Mouse (Mus musculus) spleen, postnatal 36 days (tissue): ENCODE measurements at regions not wholly inside any gene's neighbourhood (a gene's known extent, or its start where the extent isn't known, plus 50 kb on each side); places are given as distances from the start of the nearest gene placed in this dataset.

Experiments
- DNase-seq, 2 experiments: peaks; one replicate each; pipeline ENCODE4 v3.0.0; 2022; ENCODE audit warnings: low spot score in 2 of 2, mixed read lengths in 1 of 2

DNA sequence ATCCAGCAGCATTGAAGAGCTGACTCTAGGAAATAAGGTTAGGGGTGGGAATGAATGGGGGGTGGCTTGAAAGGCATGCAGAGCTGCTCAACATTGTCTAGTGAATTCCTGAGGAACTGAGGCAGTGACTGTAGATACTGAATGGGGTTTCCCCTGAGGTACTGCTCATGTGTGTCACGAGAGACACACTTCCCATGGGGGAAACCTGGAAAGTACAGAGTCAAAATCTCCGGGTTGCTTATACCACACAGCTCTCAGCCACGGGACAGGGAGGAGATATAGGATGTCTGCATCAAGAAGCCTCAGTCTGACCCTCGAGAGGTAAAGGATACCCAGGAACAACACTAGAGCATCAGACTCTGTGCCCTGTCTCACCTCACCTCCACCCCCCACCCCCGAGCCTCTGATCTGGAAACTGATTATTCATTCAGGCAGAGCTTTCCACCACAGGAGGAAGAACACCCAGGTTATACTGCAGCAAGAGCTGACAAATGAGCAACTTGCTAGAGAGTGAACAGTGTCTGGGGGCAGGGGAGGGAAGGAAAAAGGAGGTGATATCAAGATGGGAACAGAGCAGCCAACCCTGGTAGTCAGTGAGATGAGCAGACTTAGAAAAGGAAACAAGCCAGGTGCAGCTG is 102.3 kb upstream of the Nfe2l3 start:
- no peak for DNase-seq

DNA sequence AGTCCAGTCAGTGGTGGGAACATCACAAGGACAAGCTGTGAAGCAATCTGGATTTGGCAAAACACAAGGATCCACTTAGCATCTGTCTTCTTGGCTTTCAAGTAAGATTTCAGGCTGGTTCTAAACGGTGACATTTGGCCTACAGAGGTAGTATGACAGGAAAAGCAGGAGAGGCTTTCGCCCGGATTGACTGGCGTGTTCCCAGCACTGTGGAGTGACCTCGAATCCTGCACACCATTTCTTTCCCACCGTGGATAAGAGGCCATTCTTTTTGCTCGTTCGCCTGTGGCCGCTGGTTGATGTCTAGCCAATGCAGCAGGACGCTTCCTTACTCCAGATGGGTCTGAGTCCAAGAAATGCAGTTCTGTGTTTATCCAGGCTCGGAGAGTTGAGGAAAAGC is 99.6 kb upstream of the Nfe2l3 start:
- no peak for DNase-seq

DNA sequence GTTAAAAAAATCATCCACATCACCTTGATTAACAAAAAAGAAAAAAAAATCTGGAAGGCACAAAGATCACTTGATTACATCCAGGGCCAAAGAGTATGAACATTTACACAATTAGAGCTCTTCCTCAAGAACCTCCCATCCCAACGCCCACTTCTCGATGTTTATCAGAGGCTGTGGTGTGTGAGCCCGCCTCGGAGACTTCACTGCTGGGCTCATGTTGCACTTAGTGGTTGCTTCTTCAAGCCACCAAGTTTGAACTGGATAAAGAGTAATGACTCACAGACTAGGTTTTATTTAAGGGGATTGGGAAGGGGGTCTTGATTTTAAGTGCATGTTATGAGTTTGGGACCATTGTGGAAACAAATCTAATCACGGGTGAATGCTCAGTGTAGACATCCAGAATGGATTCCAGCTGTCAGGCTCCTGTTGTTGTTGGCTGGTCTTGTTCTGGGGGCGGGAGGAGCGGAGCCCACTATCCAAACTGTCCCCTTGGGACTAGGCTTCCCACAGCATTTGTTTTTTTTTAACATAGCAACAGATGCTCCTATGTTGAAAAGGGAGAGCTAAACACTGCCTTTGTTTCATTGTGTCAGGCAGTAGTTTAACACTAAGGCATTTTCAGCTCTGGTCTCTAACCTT is 98.6 kb upstream of the Nfe2l3 start:
- DNase-seq: no peak

DNA sequence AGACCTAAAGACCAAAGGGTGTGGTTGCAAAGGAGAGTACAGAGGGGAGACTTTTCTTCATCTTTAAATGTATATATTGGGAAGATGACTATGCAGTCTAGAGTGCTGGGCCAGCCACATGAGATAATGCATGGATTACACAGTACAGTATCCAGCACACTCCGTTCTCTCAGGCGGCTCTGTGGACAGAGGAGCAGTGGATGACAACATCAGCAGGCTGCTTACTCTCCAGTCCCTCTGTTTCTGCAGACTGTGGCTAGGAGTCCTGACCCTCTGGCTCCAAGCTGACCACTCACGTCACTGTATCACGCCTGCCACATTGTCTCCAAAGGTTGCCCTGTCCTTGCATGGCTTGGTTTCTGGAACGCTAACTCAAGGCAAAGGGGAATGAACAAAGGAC is 97.2 kb upstream of the Nfe2l3 start:
- DNase-seq: no peak

DNA sequence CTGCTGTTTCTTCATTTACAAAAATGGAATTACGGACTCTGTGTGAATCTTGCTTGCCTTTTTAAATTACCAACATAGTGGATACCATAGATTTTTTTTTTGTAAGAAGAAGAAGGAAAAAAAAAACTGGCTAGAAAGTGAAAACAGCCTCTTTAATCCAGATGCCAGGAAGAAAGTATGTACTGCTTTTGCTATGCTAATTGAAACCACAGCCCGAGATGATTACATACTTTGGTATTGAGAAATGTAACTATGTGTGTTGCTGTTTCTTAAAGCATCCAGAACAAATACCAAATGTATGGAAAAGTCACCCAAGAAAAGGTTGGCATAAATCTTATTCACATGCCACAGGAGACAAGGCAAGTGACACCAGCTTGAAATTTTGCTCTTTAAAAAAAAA is 93.2 kb upstream of the Nfe2l3 start:
- DNase-seq: no peak

DNA sequence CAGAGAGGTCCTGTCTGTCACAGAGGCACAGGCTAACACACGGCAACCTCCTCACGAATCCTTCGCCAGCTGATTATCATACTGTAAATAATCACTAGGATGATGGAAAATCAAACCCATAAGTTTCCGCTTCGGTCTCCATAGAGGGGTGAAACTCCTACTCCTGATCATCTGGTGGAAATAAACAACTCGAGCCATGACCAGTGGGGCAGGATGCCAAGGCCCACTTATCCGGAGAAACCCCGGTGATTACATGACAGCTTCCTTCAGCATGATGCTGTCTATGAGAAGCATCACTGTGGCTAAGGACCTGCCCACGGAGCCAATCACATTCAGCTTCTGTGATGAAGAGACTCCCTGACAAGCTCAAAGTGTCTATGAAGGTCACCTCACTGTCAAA is 84.7 kb upstream of the Nfe2l3 start:
- no peak for DNase-seq

DNA sequence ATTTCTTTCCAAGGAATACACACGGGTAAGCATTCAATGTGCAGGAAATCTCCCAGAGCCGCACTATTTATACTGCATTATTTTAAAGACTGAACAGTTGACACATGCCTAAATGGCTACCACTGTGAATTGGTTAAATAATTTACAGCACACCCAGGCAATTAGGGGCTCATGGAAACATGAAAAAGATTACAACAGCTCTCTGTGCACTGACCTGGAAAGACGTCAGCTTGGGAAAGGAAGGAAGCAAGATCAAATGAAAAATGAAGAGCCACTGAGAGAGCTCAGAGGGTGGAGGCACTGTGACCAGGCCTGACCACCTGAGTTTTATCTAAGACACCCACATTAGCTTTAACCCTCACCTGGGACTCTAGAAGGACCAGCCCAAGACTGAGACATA is 82.7 kb upstream of the Nfe2l3 start:
- no peak for DNase-seq

DNA sequence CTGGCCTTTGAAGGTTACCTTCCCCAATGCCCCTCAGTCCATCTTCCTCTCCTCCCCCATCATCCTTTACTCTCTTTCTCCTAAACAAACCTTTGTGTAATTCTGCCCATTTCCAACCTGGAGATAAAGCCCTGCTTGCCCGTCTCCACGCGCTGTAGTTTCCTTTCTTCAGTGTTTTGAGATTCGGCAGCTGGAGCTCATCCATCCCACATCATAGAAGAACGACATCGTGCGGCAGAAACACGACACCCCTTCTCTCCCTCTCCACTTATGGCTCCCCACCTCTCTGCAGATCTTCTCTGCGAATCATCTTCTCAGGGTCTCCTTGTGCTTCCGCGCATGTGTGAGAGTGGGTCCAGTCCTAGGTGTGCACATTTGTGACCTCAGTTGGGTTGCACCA is 77.4 kb upstream of the Nfe2l3 start:
- DNase-seq: no peak

DNA sequence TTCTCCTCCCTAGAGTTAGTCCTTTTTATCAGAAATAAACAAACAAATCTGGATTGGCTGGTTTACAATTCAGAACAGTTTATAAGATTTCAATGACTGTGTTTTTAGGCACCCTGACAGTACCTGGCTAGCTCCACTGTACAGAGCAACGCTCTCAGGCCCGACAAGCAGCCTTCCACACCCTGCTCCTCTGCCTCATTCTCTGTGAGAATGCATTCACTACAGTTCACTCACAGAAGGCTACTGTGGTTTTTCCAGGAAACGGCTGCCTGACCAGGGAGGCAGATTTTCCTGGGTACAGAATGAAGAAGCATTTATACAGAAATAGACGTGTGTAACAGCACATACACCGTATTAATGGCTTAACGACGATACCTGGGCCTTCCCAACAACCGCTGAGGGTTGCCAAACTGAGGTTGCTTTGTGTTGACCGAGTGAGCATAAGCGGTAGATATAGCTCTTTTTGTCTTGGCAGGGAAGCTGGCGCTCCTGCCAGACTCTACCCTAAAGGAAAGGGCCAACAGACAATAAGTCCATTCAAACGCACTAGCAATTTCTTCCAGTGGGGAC is 70.8 kb upstream of the Nfe2l3 start:
- DNase-seq: no peak

DNA sequence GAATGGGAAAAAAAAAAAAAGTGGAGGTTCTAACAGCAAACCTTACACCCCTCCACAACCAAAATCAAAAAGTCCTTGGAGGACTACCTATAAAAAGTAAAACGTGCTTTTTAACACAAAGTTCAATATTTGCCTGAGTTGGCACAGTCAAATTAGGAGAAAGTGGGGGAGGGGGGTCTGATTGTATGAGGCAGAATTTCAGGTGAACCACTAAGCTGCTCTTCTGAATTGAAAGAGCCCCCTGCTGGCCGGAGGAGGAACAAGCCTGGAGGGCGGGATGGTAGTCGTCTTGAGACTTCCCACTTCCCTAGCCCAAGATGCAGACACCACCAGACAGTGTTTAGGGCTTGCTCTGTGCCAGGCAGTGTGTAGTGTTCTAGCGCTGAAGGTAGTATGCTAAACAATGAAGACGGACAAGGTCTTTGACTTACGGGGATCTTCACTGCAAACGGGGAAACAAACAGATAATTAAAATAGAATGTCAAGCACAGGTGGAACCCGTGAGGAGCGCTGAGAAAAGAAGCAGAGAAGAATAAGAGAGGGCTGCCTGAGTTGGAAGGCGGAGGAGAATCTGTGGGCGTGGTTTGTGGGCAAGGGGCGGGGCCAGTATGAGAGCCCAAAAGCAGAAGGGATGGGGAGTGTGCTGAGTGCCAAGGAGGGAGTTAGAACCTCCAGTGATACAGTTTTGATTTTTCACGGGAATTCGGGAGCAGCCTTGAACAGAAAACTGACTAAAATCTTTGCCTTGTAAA is 69.8 kb upstream of the Nfe2l3 start:
- DNase-seq: peak; percentile 66 to 67

DNA sequence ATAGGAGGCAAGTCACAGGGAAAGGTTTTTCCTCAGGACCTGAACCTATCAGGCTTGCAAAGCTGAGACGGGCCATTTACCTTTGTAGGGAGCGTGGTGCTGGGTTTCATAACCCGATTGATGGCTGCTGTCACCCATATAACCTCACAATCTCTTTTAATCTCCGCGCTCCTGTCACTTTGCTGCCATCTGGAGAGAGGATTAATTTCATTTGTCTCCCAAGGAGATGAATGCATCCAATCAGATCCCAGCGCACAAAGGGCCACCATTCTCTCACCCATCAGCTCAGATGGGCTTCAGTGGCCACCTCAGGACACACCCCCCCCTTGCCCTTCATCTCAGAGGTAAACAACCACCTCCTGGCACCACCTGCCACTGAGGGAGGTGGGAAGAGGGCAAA is 67.7 kb upstream of the Nfe2l3 start:
- DNase-seq: no peak

DNA sequence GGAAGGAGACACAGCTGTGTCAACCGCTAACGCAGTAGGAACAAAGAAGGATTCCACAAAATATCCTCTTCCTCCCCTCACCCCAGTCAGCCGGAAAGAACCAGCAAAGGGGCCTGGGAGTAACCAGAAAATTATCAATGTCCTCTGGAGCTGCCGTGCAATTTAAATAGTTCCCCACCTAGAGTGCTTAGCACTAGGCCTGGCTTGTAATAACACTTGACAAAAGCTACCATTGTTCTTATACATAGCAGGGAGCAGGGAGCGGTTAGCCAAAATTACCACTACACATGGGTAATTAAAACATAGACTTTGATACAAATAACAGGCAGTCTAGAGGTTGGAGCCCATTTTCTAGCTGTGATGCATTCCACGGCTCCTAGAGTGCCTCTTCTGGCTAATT is 62.7 kb upstream of the Nfe2l3 start:
- DNase-seq: no peak

DNA sequence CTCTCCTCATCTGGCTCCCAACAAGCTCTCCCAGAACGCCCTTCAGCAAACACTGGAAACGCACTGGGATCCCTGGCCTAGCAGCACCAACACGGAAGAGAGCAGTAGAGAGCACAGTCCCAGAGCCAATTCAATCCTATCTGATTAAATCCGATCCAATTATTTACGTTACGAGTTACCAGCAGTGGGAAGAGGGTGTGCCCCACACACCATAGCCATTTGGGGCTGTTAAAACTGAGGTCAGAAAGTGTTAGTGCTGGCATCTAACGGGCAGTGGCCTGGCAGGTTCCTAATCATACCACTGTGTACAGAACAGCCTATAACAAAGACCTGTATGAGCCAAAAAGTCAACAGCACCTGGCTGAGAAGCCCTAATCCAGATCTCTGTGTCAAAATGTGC is 60.1 kb upstream of the Nfe2l3 start:
- DNase-seq: no peak

DNA sequence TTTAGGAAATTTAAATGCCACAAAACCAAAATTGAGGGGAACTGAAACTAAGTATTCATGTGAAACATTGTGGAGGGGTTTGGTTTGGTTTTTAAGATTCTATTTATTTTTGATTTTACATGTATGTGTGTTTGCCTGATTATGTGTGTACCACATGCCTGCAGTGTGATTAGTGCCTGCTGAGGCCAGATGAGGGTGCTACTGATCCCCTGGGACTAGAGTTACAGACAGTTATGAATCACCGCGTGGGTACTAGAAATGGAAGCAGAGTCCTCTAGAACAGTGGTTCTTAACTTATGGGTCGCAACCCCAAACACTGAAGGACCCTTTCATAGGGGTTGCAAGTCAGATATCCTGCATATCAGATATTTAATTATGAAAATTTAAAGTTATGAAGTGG is 54.0 kb upstream of the Nfe2l3 start:
- DNase-seq: no peak

DNA sequence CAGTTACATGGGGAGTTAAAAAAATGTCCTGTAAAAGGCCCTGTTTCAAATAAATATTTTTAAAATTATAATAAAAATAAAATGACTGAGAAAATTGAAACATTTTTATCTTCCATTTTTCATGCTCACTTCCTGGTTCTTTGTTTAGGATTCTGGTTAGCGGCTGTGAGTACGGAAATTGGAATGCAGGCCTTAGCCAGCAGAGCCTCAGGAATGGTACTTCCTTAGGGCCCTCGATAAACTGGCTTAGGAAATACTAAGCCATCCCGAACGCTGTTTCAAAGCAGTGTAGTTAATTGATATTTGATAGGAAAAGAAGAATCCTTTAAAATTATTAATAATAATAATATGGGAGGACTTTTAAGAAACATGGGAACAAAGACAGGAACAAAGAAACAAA is 53.4 kb upstream of the Nfe2l3 start:
- no peak for DNase-seq

DNA sequence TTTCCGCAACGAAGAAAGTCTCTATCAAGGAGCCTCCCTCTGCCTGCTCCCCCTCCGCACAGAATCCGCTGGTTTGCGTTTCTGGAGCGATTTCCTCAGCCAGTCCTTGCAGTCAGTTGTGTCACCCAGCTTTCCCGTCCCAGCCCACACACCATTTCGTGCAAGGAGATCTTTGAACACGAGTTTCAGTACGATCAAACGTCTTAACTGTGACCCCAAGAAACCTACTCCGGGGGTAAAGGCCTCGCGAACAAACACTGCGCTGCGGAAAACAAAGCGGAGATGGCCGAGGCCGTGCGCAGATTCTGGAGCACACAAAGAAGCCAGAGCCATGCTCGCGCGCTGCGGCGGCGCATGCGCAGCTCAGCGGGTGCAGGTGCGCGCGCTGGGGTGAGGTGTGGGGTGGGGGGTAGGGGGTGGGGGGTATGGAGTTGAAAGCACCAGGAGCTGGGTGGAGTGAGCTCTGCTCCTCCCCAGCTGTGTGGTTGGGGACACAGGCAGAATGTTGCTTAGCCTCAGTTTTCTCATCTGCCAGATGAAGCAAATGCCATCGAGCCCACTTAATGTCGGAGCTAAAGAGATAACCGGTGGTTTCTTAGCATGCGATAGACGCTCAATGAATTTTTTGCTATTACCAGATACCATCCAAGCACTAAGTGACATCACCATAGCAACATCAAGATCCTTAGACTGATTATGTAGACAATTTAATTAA is 52.8 kb upstream of the Nfe2l3 start:
- no peak for DNase-seq

DNA sequence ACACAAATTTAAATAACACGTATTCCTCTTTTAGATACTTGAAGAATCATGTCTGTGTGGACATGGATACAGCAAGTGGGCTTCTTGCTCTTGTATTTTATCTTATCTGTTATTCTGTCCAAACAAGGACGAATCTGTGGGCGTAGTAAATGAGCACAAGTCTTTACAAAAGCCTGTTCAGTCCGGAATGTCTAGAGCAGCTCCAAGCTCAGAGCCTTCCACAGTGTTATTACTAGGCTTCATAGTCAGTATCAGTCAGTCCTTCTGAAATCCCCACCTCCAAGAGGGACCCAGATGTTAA is 52.2 kb upstream of the Nfe2l3 start:
- DNase-seq: no peak

DNA sequence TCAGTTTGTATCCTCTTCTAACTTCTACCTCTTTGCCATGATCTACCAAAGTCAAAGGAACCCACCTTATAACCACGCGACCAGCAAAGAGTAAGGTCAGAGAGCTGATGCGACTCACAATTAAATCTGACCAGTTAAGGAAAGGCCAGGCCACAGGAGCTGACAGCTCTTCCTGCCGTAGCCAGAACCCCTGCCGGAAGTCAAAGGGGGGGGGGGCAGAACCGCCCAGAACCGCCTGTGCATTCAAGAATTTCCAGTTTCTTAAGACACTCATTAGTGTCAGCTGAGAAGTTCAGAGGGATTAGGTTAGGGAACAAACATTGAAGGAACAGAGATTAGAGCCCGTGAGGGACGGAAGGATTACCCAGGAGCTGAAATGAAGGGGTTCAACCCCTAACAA is 51.0 kb upstream of the Nfe2l3 start:
- DNase-seq: no peak
